Mouse (Mus musculus) E14TG2a.4 (cell line): ENCODE results near the gene Dkk2.

Source experiments
- H3K27me3 ChIP-seq: 2 replicates; pipeline ENCODE4 v1.6.1; 2014; ENCODE audit warnings: low read length, control low read depth; ENCODE audit not compliant: insufficient read depth
- H3K36me3 ChIP-seq: 2 replicates; pipeline ENCODE4 v1.6.1; 2014; ENCODE audit warnings: low read length, control low read depth; ENCODE audit not compliant: insufficient read depth
- H3K4me1 ChIP-seq: replicated peaks from 2 replicates; pipeline ENCODE4 v1.6.1; 2014; ENCODE audit warnings: low read depth, low read length, control low read depth
- H3K4me3 ChIP-seq: replicated peaks from 2 replicates; pipeline ENCODE4 v1.5.1; 2014; ENCODE audit warnings: mild to moderate bottlenecking, low read length
- H3K9me3 ChIP-seq: 2 replicates; pipeline ENCODE4 v1.6.1; 2014; ENCODE audit warnings: low read length, control low read depth
- CTCF ChIP-seq: conservative IDR thresholded peaks from 2 replicates; pipeline ENCODE4 v1.5.1; 2014; ENCODE audit warnings: low read length
- NANOG ChIP-seq: IDR thresholded peaks from 2 replicates; pipeline ENCODE4 v1.6.1; 2014; ENCODE audit warnings: borderline replicate concordance, low read length, mixed read lengths
- POU5F1 ChIP-seq: IDR thresholded peaks from 2 replicates; pipeline ENCODE4 v1.6.1; 2014; ENCODE audit warnings: low read length, borderline replicate concordance

Gene Dkk2

DNA sequence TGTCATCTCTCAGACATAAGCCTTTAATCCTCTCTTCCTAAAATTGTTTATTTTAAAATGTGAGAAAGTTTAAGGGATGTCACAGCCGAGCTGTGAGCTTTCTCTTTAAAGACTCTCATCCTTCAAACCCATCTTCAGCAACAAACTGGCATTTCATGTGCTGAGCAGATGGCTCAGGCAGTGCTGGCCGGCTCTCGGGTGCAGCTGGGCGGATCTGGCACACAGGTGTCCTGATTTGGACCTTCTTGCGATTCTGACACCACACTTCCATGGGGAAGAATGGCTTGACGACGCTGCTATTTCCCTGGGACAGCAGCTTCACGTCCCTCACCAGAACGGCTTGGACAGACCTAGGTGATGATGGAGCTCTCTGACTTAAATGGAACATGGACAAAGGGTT, 17.9 kb downstream of the Dkk2 start:
- no peak for TF ChIP-seq NANOG

DNA sequence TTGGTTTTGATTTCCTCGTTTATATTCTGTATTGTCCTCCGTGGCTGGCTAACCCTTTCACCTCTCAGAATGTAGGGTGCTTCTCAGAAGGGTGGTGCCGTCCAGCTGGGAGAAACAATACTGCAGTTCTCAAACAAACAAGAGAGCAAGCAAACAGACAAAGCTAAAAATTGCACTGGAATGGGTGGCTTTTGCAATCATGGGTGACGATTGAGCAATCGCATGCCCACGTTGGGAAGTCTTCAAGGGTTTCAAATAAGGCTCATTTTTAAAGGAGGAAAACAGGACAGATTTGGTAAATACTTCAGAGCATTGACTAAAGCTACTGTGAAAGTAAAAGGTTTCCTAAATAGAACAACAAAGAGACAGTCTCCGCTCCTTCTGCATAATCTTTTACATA, 18.4 kb downstream of the Dkk2 start:
- 0 out of 2 replicates have a peak, but pooled peaks cover 6% of the 10 kb centered on the region for H3K4me1 ChIP-seq
- no peaks in the 10 kb centered on the region for H3K36me3 ChIP-seq
- no peaks in the 10 kb centered on the region for H3K9me3 ChIP-seq
- H3K27me3 ChIP-seq: peaks cover 3% of the 10 kb centered on the region; the same call in 1 of the 2 replicates
- H3K4me3 ChIP-seq: no peak overlapping the region
- no peak for TF ChIP-seq POU5F1
- no peak for TF ChIP-seq CTCF
- no peak for TF ChIP-seq NANOG

More for the DNA sequence above, 17.9 kb downstream of the Dkk2 start:
- peaks cover 3% of the 10 kb centered on the region; the same call in 1 of the 2 replicates for H3K27me3 ChIP-seq
- H3K36me3 ChIP-seq: no peaks in the 10 kb centered on the region
- H3K4me3 ChIP-seq: no peak overlapping the region
- H3K9me3 ChIP-seq: no peaks in the 10 kb centered on the region
- H3K4me1 ChIP-seq: 0 out of 2 replicates have a peak, but pooled peaks cover 6% of the 10 kb centered on the region

DNA sequence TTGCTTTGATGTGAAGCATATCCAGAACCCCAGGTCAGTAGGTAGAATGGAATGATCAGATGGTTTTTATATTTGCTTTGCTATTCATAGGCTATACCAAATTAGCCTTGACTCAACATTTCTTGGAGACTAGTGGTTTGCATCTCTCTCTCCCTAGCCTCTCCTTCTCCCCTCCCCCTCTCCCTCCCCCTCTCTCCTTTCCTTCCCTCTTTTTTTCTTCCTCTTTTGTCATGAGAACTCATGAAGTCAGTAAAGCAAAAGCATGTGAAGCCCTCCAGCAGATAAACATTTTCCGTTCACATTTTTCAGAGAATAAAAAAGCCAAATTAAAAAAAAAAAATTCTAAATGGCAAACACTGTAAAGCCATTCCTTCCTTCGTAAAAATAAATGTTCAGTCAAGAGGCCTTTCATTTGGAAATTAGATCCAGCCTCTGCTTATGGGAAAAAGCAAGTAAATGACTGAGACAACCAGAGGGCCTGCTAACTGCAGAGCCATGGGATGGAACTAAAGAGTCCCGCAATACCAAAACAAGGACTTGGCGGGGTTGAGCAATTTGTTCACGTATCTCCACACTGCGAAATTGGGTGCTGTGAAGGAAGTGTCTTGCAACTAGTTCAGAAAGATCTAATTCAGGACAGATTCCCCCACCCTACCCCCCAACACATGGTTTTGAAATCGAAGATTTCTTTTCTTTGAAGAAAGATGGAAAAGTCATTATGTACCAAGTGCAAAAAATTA, 30.9 kb downstream of the Dkk2 start:
- H3K4me1 ChIP-seq: no peaks in the 10 kb centered on the region
- no peak overlapping the region for H3K4me3 ChIP-seq
- no peaks in the 10 kb centered on the region for H3K36me3 ChIP-seq
- TF ChIP-seq CTCF: no peak
- TF ChIP-seq POU5F1: no peak
- no peak for TF ChIP-seq NANOG
- H3K9me3 ChIP-seq: no peaks in the 10 kb centered on the region
- H3K27me3 ChIP-seq: no peaks in the 10 kb centered on the region

DNA sequence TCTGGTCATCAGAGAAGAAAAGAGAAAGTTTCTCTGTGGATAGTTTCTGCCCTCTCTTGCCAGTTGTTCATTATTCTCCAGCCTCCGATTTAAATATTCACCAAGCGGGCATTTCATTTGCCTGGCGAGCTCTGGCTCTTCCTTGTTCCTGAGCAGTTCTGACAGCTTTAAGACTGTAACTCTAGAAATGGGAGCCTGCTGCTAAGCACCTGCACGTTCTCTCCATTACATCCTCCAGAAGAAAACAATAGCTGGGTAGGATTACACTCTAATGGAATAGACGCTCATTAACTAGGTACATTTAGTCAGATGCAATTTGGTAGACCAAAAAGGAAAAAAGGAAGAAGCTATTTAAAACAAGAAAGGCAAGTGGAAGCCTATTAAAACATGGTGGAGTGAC, 36.3 kb downstream of the Dkk2 start:
- TF ChIP-seq NANOG (no peak), CTCF (no peak)
- no peaks in the 10 kb centered on the region for H3K27me3 ChIP-seq
- no peaks in the 10 kb centered on the region for H3K4me1 ChIP-seq
- no peaks in the 10 kb centered on the region for H3K36me3 ChIP-seq
- no peaks in the 10 kb centered on the region for H3K9me3 ChIP-seq
- H3K4me3 ChIP-seq: no peak overlapping the region

DNA sequence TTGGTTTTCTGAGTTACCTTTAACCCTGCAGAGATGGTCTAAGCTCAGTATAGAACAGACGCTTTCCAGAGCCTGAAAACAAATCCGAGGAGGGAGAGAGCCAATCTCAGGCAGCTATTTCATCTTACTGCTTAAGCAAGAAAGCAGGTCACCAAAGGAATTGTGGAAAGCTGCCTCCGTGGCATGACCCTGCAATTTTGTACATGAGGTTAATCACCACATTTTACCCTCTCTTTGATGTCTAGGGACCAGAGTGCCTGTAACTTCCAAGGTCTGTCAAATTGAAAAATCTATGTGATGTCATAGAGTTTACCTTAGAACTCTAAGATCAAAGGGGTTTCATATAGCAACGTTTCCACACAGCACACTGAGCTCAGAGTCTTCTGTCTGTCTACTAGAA, 37.5 kb downstream of the Dkk2 start:
- Histone ChIP-seq H3K4me3 (no peak overlapping the region), H3K9me3 (no peaks in the 10 kb centered on the region), H3K27me3 (no peaks in the 10 kb centered on the region), H3K4me1 (no peaks in the 10 kb centered on the region), H3K36me3 (no peaks in the 10 kb centered on the region)
- TF ChIP-seq POU5F1 (no peak), CTCF (no peak), NANOG (no peak)

DNA sequence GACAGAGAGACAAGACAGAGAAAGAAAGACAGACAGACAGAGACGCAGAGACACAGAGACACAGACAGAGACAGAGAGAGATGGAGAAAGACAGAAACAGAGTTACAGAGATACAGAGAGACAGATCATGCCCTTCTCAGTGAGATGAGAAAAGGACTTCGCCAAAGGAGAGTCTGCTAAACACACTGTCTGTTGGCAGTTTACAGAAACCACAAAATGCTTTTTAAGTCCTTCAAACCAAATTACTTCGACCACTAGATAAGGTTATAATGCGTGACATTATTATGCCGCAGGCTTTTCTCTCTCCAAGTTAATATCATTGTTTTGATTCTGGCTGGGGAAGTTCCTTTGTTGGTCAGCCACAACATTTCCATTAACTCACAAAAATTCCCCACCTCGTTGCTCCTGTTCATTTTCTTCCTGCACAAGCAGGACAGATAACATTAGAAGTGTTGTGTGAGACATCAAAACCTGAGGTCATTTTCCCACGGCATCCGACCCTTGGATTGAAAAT, 40.2 kb downstream of the Dkk2 start:
- TF ChIP-seq POU5F1: no peak
- H3K36me3 ChIP-seq: no peaks in the 10 kb centered on the region
- no peaks in the 10 kb centered on the region for H3K4me1 ChIP-seq
- H3K4me3 ChIP-seq: no peak overlapping the region
- H3K9me3 ChIP-seq: no peaks in the 10 kb centered on the region
- H3K27me3 ChIP-seq: no peaks in the 10 kb centered on the region

DNA sequence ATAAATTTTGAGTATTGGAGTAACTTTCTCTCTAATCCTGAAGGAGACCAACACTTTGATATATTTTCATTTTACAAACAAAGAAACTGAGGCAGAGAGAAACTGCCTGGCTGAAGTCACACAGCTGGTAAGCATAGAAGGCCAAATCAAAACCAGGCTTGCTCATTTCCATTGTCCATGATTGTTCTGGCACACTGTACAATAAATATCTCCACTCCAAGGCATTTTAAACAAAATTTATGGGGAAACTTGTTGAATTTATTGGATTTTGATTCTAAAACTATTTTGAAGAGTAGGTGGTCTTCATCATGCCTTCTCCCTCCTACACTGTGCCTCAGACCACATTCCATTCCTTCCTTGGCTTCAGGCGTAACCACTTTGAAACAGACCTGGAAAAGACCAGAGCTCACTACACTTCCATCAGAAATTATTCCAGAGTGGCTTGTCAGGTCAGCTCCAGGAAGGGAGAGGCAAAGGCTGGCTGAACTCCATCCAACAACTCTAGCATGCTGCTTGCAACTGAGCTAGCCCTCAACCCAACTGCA, 44.7 kb downstream of the Dkk2 start:
- Histone ChIP-seq H3K9me3 (no peaks in the 10 kb centered on the region), H3K4me1 (no peaks in the 10 kb centered on the region)
- TF ChIP-seq POU5F1: no peak
- TF ChIP-seq NANOG: no peak
- TF ChIP-seq CTCF: no peak

DNA sequence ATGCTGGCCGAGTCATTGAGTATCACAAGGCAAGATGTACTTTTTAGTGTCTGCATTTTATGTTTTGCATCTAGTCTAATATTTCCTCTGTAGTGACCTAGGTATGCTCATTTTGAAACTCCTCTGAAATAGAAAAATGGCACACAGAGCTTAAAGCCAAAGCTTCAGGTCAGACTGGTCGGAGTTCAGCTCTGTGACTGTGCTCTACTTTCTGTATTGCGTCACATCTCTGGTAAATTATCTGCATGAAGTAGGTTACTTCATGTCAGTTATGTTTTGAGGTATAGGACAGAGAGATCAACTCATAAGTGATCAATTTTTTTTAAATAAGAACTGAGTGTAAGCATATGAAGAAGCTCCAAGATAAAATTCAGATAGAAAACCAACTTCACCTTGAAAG, 45.7 kb downstream of the Dkk2 start:
- Histone ChIP-seq H3K4me1 (no peaks in the 10 kb centered on the region), H3K4me3 (no peak overlapping the region), H3K36me3 (no peaks in the 10 kb centered on the region), H3K9me3 (no peaks in the 10 kb centered on the region), H3K27me3 (no peaks in the 10 kb centered on the region)
- TF ChIP-seq CTCF (no peak), NANOG (no peak), POU5F1 (no peak)

More for the DNA sequence above, 44.7 kb downstream of the Dkk2 start:
- no peak overlapping the region for H3K4me3 ChIP-seq
- no peaks in the 10 kb centered on the region for H3K36me3 ChIP-seq
- H3K27me3 ChIP-seq: no peaks in the 10 kb centered on the region

DNA sequence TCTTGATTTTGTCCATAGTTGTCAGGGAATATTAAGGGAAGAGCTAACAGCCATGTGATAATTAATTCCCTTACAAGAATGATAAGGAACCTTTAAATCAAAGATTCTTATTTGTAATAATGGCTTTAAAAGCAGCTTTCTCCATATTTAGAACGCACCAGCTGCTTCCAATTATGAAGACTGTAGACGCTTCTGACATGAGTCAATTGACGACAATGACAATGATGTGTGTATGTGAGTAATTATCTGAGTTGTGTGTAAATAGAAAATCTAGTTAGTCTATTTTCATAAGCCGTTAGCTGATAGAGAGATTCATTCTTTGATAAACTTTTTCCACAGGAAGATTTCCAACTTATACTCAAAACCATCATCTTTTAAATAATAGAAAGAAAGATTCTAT, 46.8 kb downstream of the Dkk2 start:
- Histone ChIP-seq H3K36me3 (no peaks in the 10 kb centered on the region), H3K4me1 (no peaks in the 10 kb centered on the region), H3K27me3 (no peaks in the 10 kb centered on the region), H3K9me3 (no peaks in the 10 kb centered on the region), H3K4me3 (no peak overlapping the region)
- TF ChIP-seq CTCF: no peak
- no peak for TF ChIP-seq POU5F1
- TF ChIP-seq NANOG: no peak
